Mouse (Mus musculus) liver, embryonic 14.5 days (tissue): Measurements from ENCODE around the gene Zfp90.

Experiments used
- CTCF ChIP-seq: IDR thresholded peaks from 2 replicates; pipeline ENCODE4 v1.5.1; 2016; ENCODE audit warnings: antibody characterized with exemption, low read depth, control low read depth
- EP300 ChIP-seq: IDR thresholded peaks from 2 replicates; pipeline ENCODE4 v1.6.1; 2016; ENCODE audit warnings: antibody characterized with exemption, low read depth

- TF ChIP-seq CTCF (no peak), EP300 (no peak)
These were observed 20.6 kb upstream of the Zfp90 start for GRCm38 (mm10) chr8:106394493-106394892.
